Mouse (Mus musculus) stomach, postnatal 0 days (tissue): ENCODE results near the gene Rtbdn. TPM values are rescaled to one million over a fixed set of nuclear protein-coding genes. Genes with fewer than 3 reads are reported as not detected.

Experiments
- ATAC-seq: fragments of 200-750 bp; cut with Nextera tagmentation; 2 replicates; pipeline ENCODE4 v1.8.0; 2017; ENCODE audit not compliant: low FRiP score, low TSS enrichment
- DNase-seq: peaks from one replicate; pipeline ENCODE4 v3.0.0-alpha.2; 2016; ENCODE audit warnings: low spot score
- H3K27ac ChIP-seq: fragments of 300-500 bp; sonication (generic); replicated peaks from 2 replicates; pipeline ENCODE4 v1.5.1; 2014; ENCODE audit warnings: mild to moderate bottlenecking, control low read depth
- H3K27me3 ChIP-seq: fragments of 300-500 bp; sonication (generic); 2 replicates; pipeline ENCODE4 v1.6.1; 2014; ENCODE audit warnings: low read length; ENCODE audit not compliant: control insufficient read depth, insufficient read depth
- H3K36me3 ChIP-seq: fragments of 300-500 bp; sonication (generic); 2 replicates; pipeline ENCODE4 v1.6.1; 2014; ENCODE audit warnings: low read length, mixed read lengths; ENCODE audit not compliant: control insufficient read depth, insufficient read depth
- H3K4me1 ChIP-seq: fragments of 300-500 bp; sonication (generic); replicated peaks from 2 replicates; pipeline ENCODE4 v1.6.1; 2014; ENCODE audit warnings: antibody characterized with exemption; ENCODE audit not compliant: control insufficient read depth, insufficient read depth
- H3K4me2 ChIP-seq: fragments of 300-500 bp; sonication (generic); replicated peaks from 2 replicates; pipeline ENCODE4 v1.6.1; 2014; ENCODE audit warnings: low read depth, mild to moderate bottlenecking, control low read depth, moderate library complexity
- H3K4me3 ChIP-seq: fragments of 300-500 bp; sonication (generic); 2 replicates; pipeline ENCODE4 v1.5.1; 2014; ENCODE audit warnings: low read depth, low read length, control low read depth
- H3K9ac ChIP-seq: fragments of 300-500 bp; sonication (generic); 2 replicates; pipeline ENCODE4 v1.6.1; 2014; ENCODE audit warnings: mild to moderate bottlenecking, low read length, control low read depth, mixed read lengths
- H3K9me3 ChIP-seq: fragments of 300-500 bp; sonication (generic); 2 replicates; pipeline ENCODE4 v1.6.1; 2016; ENCODE audit warnings: low read length; ENCODE audit not compliant: control insufficient read depth
- CTCF ChIP-seq: IDR thresholded peaks from 2 replicates; pipeline ENCODE4 v1.5.1; 2016; ENCODE audit warnings: antibody characterized with exemption, low read depth, mild to moderate bottlenecking, moderate library complexity
- EP300 ChIP-seq: optimal IDR thresholded peaks from 2 replicates; pipeline ENCODE3; 2016; ENCODE audit warnings: antibody characterized with exemption
- WGBS: fragments of 180-500 bp; shearing (Covaris S2); extraction: QIAGEN DNeasy Blood & Tissue Kit; methylation state at CpG from one replicate; pipeline ENCODE4 v1.1.7; 2014; 5-methylcytosine and 5-hydroxymethylcytosine counted together
- polyA plus RNA-seq: library from polyadenylated mRNA; unstranded; fragments of >200 nt; fragmentation: Nextera tagmentation; extraction: Ambion mirVana; gene quantifications from 2 replicates; pipeline ENCODE4 v1.2.1, GENCODE M21; 2015

The Rtbdn gene
- polyA plus RNA-seq, 1 experiment from 2014 or later: 0.05 TPM

- Histone ChIP-seq H3K9ac (0 out of 2 replicates have a peak overlapping the region, but pooled peaks have one; percentile 13), H3K27ac (no peak overlapping the region), H3K4me3 (no peak overlapping the region), H3K9me3 (no peaks in the 10 kb centered on the region), H3K36me3 (peaks cover under 1% of the 10 kb centered on the region; the same call in 1 of the 2 replicates), H3K4me2 (peak overlapping the region; percentile 34), H3K4me1 (peaks cover 3% of the 10 kb centered on the region; the same call in 1 of the 2 replicates), H3K27me3 (no peaks in the 10 kb centered on the region)
- ATAC-seq (peak; percentile 62), DNase-seq (peak; percentile 74)
- TF ChIP-seq CTCF (no peak), EP300 (no peak)
- WGBS: 6% methylated on average over 18 of the region's 18 CpGs
These were observed 5.9 kb downstream of the Rtbdn start for GRCm38 (mm10) chr8:84952612-84953255.

DNA sequence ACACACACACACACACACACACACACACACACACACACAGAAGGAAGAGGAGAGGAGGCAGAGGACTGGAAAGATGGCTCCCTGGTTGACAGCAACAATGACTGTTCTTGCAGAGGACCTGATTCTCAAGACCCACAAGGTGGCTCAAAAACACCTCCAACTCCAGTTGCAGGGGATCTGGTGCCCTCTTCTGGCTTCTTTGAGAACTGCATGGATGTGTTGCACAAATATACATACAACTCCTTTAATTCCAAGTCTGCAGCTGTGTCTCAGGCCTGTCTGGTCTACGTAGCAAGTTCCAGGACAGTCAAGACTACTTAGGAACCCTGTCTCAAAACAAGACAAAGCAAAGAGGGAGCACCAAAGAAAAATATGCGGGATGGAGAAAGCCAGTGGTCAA is 10.0 kb downstream of the Rtbdn start:
- H3K27ac ChIP-seq: no peak overlapping the region

DNA sequence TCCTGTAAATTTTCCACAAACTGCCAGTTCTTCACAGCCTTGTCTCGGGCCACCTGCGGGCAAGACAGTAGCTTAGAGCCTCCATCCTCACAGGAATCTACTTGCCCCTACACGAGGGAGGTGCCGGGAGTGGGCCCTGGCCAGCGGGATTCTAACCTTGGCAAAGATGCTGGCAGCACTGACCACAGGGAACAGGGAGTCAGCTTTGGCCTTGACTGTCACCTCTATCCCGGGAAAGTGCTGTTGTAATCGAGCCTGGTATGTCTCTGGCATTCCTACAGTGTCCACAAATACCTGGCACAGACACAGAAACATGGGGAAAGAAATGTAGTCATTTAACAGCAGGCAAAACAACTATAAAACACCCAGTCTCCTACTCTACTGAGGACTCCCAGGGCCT is 13.0 kb downstream of the Rtbdn start:
- Histone ChIP-seq H3K9me3 (no peaks in the 10 kb centered on the region), H3K27me3 (no peaks in the 10 kb centered on the region), H3K9ac (no peak overlapping the region), H3K4me1 (no peaks in the 10 kb centered on the region), H3K4me3 (no peak overlapping the region), H3K4me2 (no peak overlapping the region), H3K27ac (no peak overlapping the region), H3K36me3 (peaks cover 5% of the 10 kb centered on the region)
- ATAC-seq (no peak), DNase-seq (no peak)
- WGBS: 92% methylated on average over 7 of the region's 7 CpGs
- TF ChIP-seq EP300: no peak
- no peak for TF ChIP-seq CTCF

More for the DNA sequence above, 10.0 kb downstream of the Rtbdn start:
- Histone ChIP-seq H3K4me2 (no peak overlapping the region), H3K9ac (no peak overlapping the region), H3K27me3 (no peaks in the 10 kb centered on the region), H3K4me3 (no peak overlapping the region), H3K36me3 (peaks cover 3% of the 10 kb centered on the region), H3K4me1 (peaks cover 3% of the 10 kb centered on the region; the same call in 1 of the 2 replicates), H3K9me3 (no peaks in the 10 kb centered on the region)
- TF ChIP-seq CTCF: peak; percentile 91
- no peak for TF ChIP-seq EP300
- WGBS: 51% methylated on average over 2 of the region's 2 CpGs
- DNase-seq (peak; percentile 83), ATAC-seq (no peak)

- Histone ChIP-seq H3K27me3 (no peaks in the 10 kb centered on the region), H3K36me3 (peaks cover 2% of the 10 kb centered on the region; the same call in 1 of the 2 replicates), H3K9ac (no peak overlapping the region), H3K9me3 (no peaks in the 10 kb centered on the region), H3K4me3 (no peak overlapping the region), H3K4me2 (no peak overlapping the region), H3K27ac (no peak overlapping the region), H3K4me1 (peaks cover 5% of the 10 kb centered on the region; the same call in 1 of the 2 replicates)
- DNase-seq: no peak
- TF ChIP-seq EP300 (no peak), CTCF (peak; percentile 50)
- 73% methylated on average over 4 of the region's 4 CpGs for WGBS
- ATAC-seq: no peak
These were observed 17.2 kb downstream of the Rtbdn start for GRCm38 (mm10) chr8:84963952-84964351.

DNA sequence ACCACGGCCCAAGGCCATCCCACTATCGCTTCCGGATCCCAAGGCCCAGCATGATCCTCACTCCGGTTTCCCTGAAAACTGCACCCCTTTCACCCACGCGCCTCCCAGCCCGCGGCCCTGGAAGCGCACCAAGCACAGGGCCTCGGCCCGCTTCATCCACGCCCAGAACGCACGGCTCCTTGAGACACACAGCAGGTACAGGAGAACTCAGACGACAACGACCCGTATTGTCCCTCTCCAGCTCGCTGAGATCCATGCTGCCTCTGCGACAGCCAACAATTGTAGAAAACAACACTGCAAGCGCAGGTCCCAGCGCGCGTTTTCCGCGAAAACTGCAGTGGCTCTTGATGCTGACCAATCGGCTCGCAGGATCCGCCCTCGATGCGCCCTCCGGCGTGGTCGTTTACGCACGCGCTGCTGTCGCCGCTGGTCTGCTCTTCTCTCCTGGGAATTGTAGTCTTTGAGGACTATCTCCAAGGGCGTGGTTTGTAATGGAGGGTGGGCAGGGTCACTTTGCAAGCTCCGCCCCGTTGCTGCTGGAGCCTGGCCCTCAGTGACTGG is 19.0 kb downstream of the Rtbdn start:
- no peaks in the 10 kb centered on the region for H3K9me3 ChIP-seq
- H3K4me1 ChIP-seq: peaks cover 10% of the 10 kb centered on the region
- WGBS: under 1% methylated on average over 41 of the region's 41 CpGs
- peaks cover 2% of the 10 kb centered on the region for H3K36me3 ChIP-seq
- peak; percentile 96 for DNase-seq
- TF ChIP-seq CTCF: no peak
- TF ChIP-seq EP300: no peak
- no peaks in the 10 kb centered on the region for H3K27me3 ChIP-seq
- H3K4me3 ChIP-seq: peak overlapping the region; percentile 58
- peak overlapping the region; percentile 65 for H3K9ac ChIP-seq
- peak overlapping the region; percentile 91 for H3K4me2 ChIP-seq
- ATAC-seq: peak; percentile 92
- H3K27ac ChIP-seq: peak overlapping the region; percentile 76

DNA sequence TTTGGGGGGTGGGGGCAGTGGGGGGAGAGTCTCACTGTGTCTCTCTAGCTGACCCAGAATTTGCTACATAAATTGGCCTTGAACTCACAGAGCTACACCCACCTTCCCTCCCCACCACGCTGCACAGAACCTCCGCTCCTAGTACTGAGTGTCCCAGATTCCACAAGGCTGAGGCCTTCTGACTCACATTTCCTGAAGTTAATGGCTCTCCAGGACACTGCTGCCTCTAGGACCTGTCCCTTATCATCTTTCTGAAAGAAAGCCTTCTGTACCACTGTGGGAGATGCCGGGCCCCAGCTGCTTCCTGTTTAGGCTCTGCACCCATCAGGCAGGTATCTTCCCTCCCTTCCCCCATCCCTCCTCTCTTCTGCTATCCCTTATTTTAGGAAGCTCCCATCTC is 19.8 kb downstream of the Rtbdn start:
- Histone ChIP-seq H3K36me3 (peaks cover 2% of the 10 kb centered on the region), H3K4me2 (peak overlapping the region; percentile 91; the same call in 1 of the 2 replicates), H3K27me3 (no peaks in the 10 kb centered on the region), H3K27ac (peak overlapping the region; percentile 76), H3K4me3 (no peak overlapping the region), H3K9me3 (no peaks in the 10 kb centered on the region), H3K4me1 (peaks cover 13% of the 10 kb centered on the region), H3K9ac (no peak overlapping the region)
- ATAC-seq (peak; percentile 19; the same call in 1 of the 2 replicates), DNase-seq (no peak)
- WGBS: 29% methylated on average over 3 of the region's 3 CpGs
- TF ChIP-seq EP300: no peak
- no peak for TF ChIP-seq CTCF
